Mouse (Mus musculus): ENCODE results near the gene Pold4.

The Pold4 gene

DNA sequence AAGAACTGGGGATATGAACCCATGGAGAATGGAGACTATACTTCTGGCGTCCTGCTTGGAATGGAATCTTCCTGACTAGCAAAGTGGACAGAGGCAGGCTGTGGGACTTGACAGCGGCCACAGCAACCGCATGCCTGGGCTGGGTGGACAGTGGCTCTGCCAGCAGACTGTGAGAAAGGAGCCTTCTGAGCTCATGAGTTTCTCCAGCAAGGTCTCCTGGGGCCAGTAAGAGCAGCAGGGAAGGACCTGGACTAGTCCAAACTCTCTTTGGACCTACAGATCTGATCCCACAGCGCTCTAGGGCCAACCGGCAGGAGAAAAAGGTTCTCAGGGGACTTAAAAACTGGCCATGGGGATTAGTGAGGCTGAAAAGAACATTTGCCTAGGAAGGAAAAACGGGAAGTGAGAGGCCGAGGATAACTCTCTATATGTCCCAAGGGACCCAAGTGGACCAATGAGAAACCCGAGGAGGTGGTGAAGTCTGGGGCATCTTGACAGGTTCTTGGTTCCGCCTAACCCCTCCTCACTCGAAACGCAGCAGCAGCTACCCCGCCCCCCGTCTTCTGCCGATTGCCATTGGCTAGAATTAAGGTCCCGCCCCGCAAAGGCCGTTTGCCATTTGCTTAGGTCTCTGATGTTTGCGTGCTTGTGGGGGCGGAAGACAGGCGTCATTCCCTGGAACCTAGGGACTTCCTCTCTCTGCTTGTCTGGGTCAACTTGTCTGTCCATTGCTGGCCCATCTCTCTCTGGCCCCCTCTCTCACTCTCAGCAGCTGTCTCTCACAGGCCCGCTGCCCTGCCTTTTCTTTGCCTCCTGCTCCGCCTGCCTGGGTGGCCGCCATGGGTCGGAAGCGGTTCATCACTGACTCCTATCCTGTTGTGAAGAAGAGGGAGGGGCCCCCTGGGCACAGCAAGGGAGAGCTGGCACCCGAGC is at the start of gene Pold4:
Gene Pold4 (plus strand): TSS at position 647 of the 933 bp plus-strand sequence.
- DNase-seq, result peak; percentile 99

DNA sequence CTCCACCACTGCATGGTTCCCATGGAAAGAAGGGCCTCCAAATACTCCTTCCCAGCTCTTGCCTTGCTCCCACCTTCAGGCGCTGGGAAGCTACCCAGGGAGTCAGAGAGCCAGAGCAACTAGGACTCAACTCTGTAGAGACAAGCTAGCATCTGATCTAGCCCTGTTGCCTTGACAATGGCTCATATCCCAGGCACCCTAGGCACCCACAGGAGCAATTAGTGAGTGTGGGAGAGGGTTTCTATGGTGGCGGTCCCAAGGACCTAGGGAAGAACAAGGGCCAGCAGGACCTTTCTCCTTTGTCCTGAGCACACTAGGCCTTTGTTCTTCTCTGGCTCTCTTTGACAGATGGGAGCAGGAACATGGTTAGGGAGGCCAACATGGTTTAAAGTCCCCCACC is 48.0 kb upstream of the Pold4 start:
- no peak for DNase-seq

GRCm38 (mm10) chr19:4184976-4185975 is 46.4 kb upstream of the Pold4 start:
- peak; percentile 68 for DNase-seq

GRCm38 (mm10) chr19:4187303-4187702 is 44.4 kb upstream of the Pold4 start:
- DNase-seq, result no peak

- no peak for DNase-seq
Measured at GRCm38 (mm10) chr19:4189051-4189620, 42.6 kb upstream of the Pold4 start.

GRCm38 (mm10) chr19:4190831-4191334 is 40.8 kb upstream of the Pold4 start, which contains the start of gene Tbc1d10c:
Gene Tbc1d10c, minus strand, starts transcription at chr19:4191284.
- peak; percentile 59 for DNase-seq

DNA sequence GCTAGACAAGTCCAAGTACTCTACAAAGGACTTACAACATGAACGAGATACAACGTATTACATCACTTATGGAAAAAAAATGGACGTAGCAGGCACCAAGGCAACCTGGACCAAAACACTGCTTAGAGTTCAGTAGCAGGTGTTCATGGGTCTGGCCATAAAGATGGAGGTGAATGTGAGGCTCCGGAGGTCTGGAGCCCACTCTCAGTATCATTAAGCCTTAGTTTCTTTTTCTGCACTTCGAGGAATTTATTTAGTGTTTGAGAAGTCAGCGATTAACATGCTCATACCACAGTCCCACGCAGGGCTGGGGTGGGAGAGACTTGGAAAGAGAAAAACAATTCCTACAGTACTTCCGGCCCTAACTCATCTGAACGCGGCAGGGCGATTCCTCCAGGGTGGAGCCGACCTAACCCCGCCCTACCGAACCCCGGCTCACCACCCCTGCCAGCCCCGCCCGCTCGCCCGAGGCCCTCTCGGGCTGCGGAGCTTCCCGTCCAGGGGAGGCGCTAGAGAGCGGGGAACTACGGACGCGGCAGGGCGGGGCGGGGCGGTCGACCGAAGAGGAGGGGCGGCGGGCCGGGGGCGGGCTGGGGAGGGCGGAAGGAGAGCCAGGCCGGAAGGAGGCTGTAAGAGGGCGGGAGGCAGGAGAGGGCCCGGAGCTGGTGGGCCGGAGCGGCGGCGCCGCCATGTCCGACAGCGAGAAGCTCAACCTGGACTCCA is 40.0 kb upstream of the Pold4 start, which contains the start of gene Ppp1ca:
Gene Ppp1ca (plus strand): TSS at position 538 of the 723 bp plus-strand sequence.
- DNase-seq, result peak; percentile 99

GRCm38 (mm10) chr19:4192251-4192985 is 39.3 kb upstream of the Pold4 start:
- peak; percentile 55 for DNase-seq

GRCm38 (mm10) chr19:4193129-4193528 is 38.6 kb upstream of the Pold4 start:
- DNase-seq, result no peak

DNA sequence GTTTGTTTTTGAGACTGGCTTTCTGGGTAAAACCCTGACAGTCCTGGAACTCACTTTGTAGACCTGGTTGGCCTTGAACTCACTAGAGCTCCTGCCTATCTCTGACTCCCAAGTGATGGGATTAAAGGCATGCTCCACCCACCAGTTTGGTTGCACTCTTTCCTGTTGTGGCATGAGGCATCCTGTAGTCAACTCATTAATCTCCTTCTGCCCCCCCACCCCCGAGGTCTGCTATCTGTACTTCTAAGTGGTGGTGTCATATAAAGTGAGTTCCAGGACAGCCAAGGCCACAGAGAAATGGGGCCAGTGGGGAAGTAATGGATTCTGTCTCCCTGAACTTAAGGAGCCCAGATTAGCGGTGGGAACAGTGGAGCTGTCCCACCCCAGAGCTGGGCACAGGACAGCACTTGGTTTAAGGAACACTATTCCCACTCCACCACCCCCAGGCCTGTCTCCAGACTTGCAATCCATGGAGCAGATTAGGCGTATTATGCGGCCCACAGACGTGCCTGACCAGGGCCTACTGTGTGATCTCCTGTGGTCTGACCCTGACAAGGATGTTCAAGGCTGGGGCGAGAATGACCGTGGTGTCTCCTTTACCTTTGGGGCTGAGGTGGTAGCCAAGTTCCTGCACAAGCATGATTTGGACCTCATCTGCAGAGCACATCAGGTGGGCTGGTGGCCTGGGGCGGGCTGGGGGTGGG is 37.5 kb upstream of the Pold4 start:
- no peak for DNase-seq

DNA sequence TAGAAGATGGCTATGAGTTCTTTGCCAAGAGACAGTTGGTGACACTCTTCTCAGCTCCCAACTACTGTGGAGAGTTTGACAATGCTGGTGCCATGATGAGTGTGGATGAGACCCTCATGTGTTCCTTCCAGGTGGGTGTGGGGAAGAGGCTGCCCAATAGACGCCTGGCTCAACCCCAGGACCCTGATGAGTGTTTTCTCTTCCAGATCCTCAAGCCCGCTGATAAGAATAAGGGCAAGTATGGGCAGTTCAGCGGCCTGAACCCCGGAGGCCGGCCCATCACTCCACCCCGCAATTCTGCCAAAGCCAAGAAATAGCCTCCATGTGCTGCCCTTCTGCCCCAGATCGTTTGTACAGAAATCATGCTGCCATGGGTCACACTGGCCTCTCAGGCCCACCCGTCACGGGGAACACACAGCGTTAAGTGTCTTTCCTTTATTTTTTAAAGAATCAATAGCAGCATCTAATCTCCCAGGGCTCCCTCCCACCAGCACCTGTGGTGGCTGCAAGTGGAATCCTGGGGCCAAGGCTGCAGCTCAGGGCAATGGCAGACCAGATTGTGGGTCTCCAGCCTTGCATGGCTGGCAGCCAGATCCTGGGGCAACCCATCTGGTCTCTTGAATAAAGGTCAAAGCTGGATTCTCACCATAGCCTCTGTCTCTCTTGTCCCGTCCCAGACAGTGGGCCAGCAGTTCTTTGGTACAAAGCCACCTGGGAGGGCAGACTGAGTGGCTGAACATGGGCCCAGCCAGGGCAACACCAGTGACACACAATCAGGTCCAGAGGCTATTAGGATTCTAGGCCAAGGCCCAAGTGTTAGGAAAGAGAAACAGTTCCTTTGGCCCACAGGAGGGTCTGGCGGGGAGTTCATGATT is 36.7 kb upstream of the Pold4 start:
- peak; percentile 35 for DNase-seq

- no peak for DNase-seq
Measured at GRCm38 (mm10) chr19:4196048-4196447, 35.7 kb upstream of the Pold4 start.

DNA sequence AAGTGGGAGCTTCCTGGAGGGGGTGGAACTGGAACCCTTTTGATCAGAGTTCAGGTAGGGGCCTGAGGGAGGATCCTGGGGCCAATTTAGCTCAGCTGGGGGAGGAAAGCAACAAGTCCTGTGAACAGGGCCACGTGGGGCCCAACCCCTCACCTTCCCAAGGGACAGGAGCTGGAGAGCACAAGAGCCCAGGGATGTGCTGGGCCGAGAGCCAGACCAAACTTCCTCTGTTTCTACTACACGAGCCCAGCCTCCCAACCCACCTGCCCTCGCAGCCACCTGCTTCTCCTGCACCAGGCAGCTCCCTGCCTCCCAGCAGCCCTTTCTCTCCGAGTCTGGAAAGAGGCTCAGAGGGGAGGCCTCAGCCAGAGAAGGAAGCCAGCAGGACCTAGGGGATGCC is 35.2 kb upstream of the Pold4 start:
- DNase-seq, result peak; percentile 54

GRCm38 (mm10) chr19:4197180-4197579 is 34.5 kb upstream of the Pold4 start:
- no peak for DNase-seq

GRCm38 (mm10) chr19:4201291-4201909 is 30.3 kb upstream of the Pold4 start, which contains the start of gene Rad9a:
Gene Rad9a, minus strand, starts transcription at chr19:4201662.
- peak; percentile 98 for DNase-seq

GRCm38 (mm10) chr19:4202149-4202548 is 29.6 kb upstream of the Pold4 start:
- no peak for DNase-seq

GRCm38 (mm10) chr19:4203148-4203547 is 28.6 kb upstream of the Pold4 start:
- no peak for DNase-seq

GRCm38 (mm10) chr19:4203604-4204326 is 27.9 kb upstream of the Pold4 start:
- DNase-seq, result no peak
